Mouse (Mus musculus) neural tube, embryonic 15.5 days (tissue): ENCODE measurements around the gene Mbip. TPM values are rescaled to one million over a fixed set of nuclear protein-coding genes. Genes with fewer than 3 reads are reported as not detected.

Experiments used
- ATAC-seq: fragments of 200-750 bp; cut with Nextera tagmentation; 2 replicates; pipeline ENCODE4 v1.8.0; 2017; ENCODE audit warnings: mild to moderate bottlenecking, moderate TSS enrichment, moderate library complexity; ENCODE audit not compliant: low FRiP score
- H3K27ac ChIP-seq: fragments of 300-500 bp; sonication (generic); replicated peaks from 2 replicates; pipeline ENCODE4 v1.5.1; 2015; ENCODE audit warnings: mild to moderate bottlenecking, inconsistent platforms
- H3K27me3 ChIP-seq: fragments of 300-500 bp; sonication (generic); replicated peaks from 2 replicates; pipeline ENCODE4 v1.6.1; 2015; ENCODE audit warnings: inconsistent platforms
- H3K36me3 ChIP-seq: fragments of 300-500 bp; sonication (generic); 2 replicates; pipeline ENCODE4 v1.6.1; 2015; ENCODE audit warnings: inconsistent platforms
- H3K4me1 ChIP-seq: fragments of 300-500 bp; sonication (generic); 2 replicates; pipeline ENCODE4 v1.6.1; 2015; ENCODE audit warnings: inconsistent platforms
- H3K4me2 ChIP-seq: fragments of 300-500 bp; sonication (generic); 2 replicates; pipeline ENCODE4 v1.6.1; 2015; ENCODE audit warnings: inconsistent platforms, mild to moderate bottlenecking, moderate library complexity
- H3K4me3 ChIP-seq: fragments of 300-500 bp; sonication (generic); replicated peaks from 2 replicates; pipeline ENCODE4 v1.5.1; 2015; ENCODE audit warnings: mild to moderate bottlenecking, inconsistent platforms
- H3K9ac ChIP-seq: fragments of 300-500 bp; sonication (generic); replicated peaks from 2 replicates; pipeline ENCODE4 v1.6.1; 2015; ENCODE audit warnings: mild to moderate bottlenecking, inconsistent platforms
- H3K9me3 ChIP-seq: fragments of 300-500 bp; sonication (generic); replicated peaks from 2 replicates; pipeline ENCODE4 v1.6.1; 2016; ENCODE audit warnings: inconsistent platforms
- WGBS: fragments of 180-500 bp; shearing (Covaris S2); methylation state at CpG from one replicate; pipeline ENCODE4 v1.1.7; 2015; ENCODE audit warnings: mixed read lengths; 5-methylcytosine and 5-hydroxymethylcytosine counted together
- polyA plus RNA-seq: library from polyadenylated mRNA; unstranded; fragments of >200 nt; fragmentation: Nextera tagmentation; extraction: Ambion mirVana; gene quantifications from 2 replicates; pipeline ENCODE4 v1.2.1, GENCODE M21; 2015

Mbip gene
- polyA plus RNA-seq, result 41.8 and 43.1 TPM in 2 replicates

DNA sequence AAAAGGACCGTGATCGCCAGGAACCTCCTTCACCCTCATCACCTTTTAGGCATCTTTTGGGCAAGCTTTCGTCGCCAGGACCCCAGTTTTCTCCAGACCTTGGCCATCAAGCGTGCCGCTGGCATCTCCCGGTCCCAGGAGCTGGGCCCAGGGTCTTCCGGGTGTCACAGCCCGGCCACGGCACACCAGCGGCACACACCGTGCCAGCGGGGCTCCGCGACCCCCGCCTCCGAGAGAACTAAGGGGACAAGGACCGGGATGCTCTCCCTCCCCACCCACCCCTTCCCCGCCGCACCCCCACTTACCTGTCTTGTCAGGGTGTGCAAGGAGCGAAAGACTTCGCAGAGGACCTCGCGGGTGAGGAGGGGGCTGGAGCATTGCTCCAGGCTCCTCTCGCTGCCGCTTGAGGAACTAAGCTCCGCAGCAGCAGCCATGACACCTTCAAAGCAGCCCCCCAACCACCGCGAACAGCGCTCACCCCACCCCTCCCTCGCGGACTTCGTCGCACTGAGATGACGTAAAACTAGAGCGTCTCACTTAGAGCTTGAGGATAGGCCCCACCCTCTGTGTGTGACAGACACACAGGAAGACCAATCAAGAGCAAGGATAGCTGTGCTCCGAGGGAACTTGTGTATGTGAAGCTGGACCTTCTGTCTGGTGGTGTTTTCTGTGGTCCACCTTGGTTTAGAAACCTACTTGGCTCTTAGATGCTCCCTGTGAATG, at the start of gene Mbip:
TSS of gene Mbip (minus strand) at position 528 of the 723 bp plus-strand sequence.
- H3K4me3 ChIP-seq, result peak within 1 kb of the TSS; percentile 96
- peak; percentile 100 for ATAC-seq
- peak within 1 kb of the TSS; percentile 67 for H3K4me2 ChIP-seq
- WGBS, result under 1% methylated on average over 37 of the region's 37 CpGs
- H3K4me1 ChIP-seq, result peaks cover 7% of the 10 kb centered on the region
- H3K27ac ChIP-seq, result peak within 1 kb of the TSS; percentile 85
- no peaks in the 10 kb centered on the region for H3K27me3 ChIP-seq
- no peaks in the 10 kb centered on the region for H3K36me3 ChIP-seq
- no peaks in the 10 kb centered on the region for H3K9me3 ChIP-seq
- peak within 1 kb of the TSS; percentile 88 for H3K9ac ChIP-seq

- no peak overlapping the region for H3K27ac ChIP-seq
- peak; percentile 41 for ATAC-seq
- peak overlapping the region; percentile 31; the same call in 1 of the 2 replicates for H3K4me2 ChIP-seq
- H3K9me3 ChIP-seq, result no peaks in the 10 kb centered on the region
- WGBS, result 29% methylated on average over 7 of the region's 7 CpGs
- H3K4me3 ChIP-seq, result no peak overlapping the region
- H3K27me3 ChIP-seq, result no peaks in the 10 kb centered on the region
- no peak overlapping the region for H3K9ac ChIP-seq
- H3K36me3 ChIP-seq, result no peaks in the 10 kb centered on the region
- H3K4me1 ChIP-seq, result peaks cover 10% of the 10 kb centered on the region
These were observed 42.0 kb upstream of the Mbip start for GRCm38 (mm10) chr12:56387647-56388205.

GRCm38 (mm10) chr12:56386955-56387646, 41.4 kb upstream of the Mbip start:
- Histone ChIP-seq H3K4me2 (no peak overlapping the region), H3K36me3 (no peaks in the 10 kb centered on the region), H3K9ac (no peak overlapping the region), H3K4me3 (no peak overlapping the region), H3K4me1 (peaks cover 10% of the 10 kb centered on the region), H3K27ac (no peak overlapping the region), H3K27me3 (no peaks in the 10 kb centered on the region), H3K9me3 (no peaks in the 10 kb centered on the region)
- WGBS, result 34% methylated on average over 6 of the region's 6 CpGs
- no peak; the same call in 1 of the 2 replicates for ATAC-seq

GRCm38 (mm10) chr12:56344771-56345314, 851 bp downstream of the Mbip start:
- H3K27ac ChIP-seq, result peak overlapping the region; percentile 85; the same call in 1 of the 2 replicates
- H3K9ac ChIP-seq, result peak overlapping the region; percentile 88
- no peak for ATAC-seq
- no peaks in the 10 kb centered on the region for H3K36me3 ChIP-seq
- H3K4me2 ChIP-seq, result peak overlapping the region; percentile 67
- H3K4me1 ChIP-seq, result peaks cover 7% of the 10 kb centered on the region
- peak overlapping the region; percentile 96 for H3K4me3 ChIP-seq
- no peaks in the 10 kb centered on the region for H3K9me3 ChIP-seq
- 1% methylated on average over 5 of the region's 5 CpGs for WGBS
- H3K27me3 ChIP-seq, result no peaks in the 10 kb centered on the region

DNA sequence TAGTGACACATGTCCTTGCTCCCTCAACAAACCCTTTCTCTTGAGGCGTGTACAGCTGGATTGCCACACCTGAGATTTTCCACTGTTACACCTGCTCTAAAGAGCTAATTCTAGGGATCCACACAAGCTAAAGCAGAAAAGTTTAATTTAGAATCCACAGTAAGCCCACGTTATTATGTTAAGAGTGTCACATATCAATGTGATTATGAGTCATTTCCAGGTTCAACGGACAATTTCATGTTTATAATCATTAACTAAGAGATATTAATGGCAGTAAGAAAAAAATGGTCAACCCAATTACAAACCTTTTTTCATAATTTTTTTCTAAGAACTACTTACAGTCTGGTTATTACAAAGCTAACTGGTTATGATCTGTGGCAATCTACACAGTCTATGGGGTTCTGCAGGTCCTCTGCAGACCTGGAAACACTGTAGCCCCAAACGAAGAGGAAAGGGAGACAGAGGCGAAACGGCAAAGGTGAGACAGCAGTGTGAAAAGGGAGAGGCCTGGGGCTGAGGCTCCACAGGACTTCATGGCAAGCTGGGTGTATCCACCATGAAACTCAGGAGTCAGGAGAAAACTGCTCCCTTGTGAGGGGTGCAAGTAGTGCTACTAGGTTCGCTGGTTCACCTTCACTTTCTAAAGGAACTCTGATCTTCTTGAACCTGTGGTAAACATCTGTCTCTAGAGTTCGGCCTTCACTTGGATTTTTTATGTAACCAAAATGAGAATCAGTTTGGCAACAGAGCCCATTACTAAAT, 6.2 kb downstream of the Mbip start:
- Histone ChIP-seq H3K4me2 (no peak overlapping the region), H3K4me1 (peaks cover 4% of the 10 kb centered on the region; the same call in 1 of the 2 replicates)
- 81% methylated on average over 8 of the region's 8 CpGs for WGBS

GRCm38 (mm10) chr12:56333461-56333860, 12.2 kb downstream of the Mbip start:
- Histone ChIP-seq H3K9ac (no peak overlapping the region), H3K4me1 (no peaks in the 10 kb centered on the region), H3K36me3 (peaks cover 55% of the 10 kb centered on the region), H3K27me3 (no peaks in the 10 kb centered on the region), H3K4me3 (no peak overlapping the region), H3K4me2 (no peak overlapping the region), H3K27ac (no peak overlapping the region), H3K9me3 (no peaks in the 10 kb centered on the region)
- WGBS, result 92% methylated on average over 2 of the region's 2 CpGs
- no peak for ATAC-seq

More for the DNA sequence above, 6.2 kb downstream of the Mbip start:
- no peak overlapping the region for H3K27ac ChIP-seq
- no peak for ATAC-seq
- no peaks in the 10 kb centered on the region for H3K9me3 ChIP-seq
- no peak overlapping the region for H3K4me3 ChIP-seq
- no peak overlapping the region for H3K9ac ChIP-seq
- no peaks in the 10 kb centered on the region for H3K27me3 ChIP-seq
- peaks cover 21% of the 10 kb centered on the region for H3K36me3 ChIP-seq

DNA sequence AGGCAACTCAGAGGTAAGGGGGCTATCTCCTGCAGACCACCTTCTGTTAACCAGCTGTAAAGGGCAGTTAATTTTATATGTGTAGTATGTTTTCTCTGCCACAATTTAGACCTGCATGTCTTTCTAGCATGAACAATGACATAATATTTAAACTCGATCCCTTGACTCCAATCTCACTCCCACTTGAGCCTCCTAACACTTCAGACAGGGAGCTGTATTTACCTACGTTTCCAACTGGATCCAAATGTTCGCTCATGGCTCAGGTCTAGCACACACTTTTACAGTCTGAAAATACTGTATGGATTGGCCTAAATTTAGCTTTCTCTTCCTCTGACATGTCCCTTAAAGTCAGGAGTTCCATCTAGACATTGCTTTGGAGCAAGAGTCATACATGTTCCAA, 13.2 kb downstream of the Mbip start:
- H3K36me3 ChIP-seq, result peaks cover 63% of the 10 kb centered on the region
- H3K4me1 ChIP-seq, result no peaks in the 10 kb centered on the region
- no peaks in the 10 kb centered on the region for H3K9me3 ChIP-seq
- H3K4me3 ChIP-seq, result no peak overlapping the region
- ATAC-seq, result no peak
- H3K9ac ChIP-seq, result no peak overlapping the region
- no peak overlapping the region for H3K4me2 ChIP-seq
- 97% methylated on average over 3 of the region's 3 CpGs for WGBS
- no peak overlapping the region for H3K27ac ChIP-seq
- no peaks in the 10 kb centered on the region for H3K27me3 ChIP-seq

GRCm38 (mm10) chr12:56327448-56327998, 18.2 kb downstream of the Mbip start:
- 92% methylated on average over 6 of the region's 6 CpGs for WGBS
- H3K27me3 ChIP-seq, result no peaks in the 10 kb centered on the region
- H3K4me3 ChIP-seq, result no peak overlapping the region
- no peak overlapping the region for H3K4me2 ChIP-seq
- H3K4me1 ChIP-seq, result no peaks in the 10 kb centered on the region
- H3K9ac ChIP-seq, result no peak overlapping the region
- peaks cover 48% of the 10 kb centered on the region for H3K36me3 ChIP-seq
- H3K27ac ChIP-seq, result no peak overlapping the region
- H3K9me3 ChIP-seq, result no peaks in the 10 kb centered on the region
- ATAC-seq, result no peak

DNA sequence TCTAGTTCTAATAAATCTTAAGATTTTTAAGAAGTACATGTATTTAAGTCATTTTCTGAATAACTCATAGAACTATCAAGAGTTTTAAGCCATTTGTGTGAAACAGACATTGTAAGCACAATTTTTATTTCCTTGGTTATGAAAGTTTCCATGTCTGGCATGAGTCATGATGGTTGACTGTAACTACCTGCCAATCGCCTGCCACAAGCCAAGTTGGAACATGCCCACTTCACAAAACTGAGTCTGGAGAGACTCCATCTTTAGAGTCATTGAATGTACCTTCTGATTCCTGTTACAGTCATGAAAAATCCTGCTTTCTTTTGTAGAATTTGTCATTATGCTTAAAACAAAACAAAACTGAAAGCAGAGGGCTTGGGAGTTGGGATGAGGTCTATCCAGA, 19.8 kb downstream of the Mbip start:
- Histone ChIP-seq H3K9ac (no peak overlapping the region), H3K4me3 (no peak overlapping the region), H3K36me3 (peaks cover 43% of the 10 kb centered on the region), H3K9me3 (no peaks in the 10 kb centered on the region), H3K4me2 (no peak overlapping the region), H3K4me1 (no peaks in the 10 kb centered on the region), H3K27me3 (no peaks in the 10 kb centered on the region), H3K27ac (no peak overlapping the region)
- WGBS, result 94% methylated on average over 1 of the region's 1 CpGs
- no peak for ATAC-seq

DNA sequence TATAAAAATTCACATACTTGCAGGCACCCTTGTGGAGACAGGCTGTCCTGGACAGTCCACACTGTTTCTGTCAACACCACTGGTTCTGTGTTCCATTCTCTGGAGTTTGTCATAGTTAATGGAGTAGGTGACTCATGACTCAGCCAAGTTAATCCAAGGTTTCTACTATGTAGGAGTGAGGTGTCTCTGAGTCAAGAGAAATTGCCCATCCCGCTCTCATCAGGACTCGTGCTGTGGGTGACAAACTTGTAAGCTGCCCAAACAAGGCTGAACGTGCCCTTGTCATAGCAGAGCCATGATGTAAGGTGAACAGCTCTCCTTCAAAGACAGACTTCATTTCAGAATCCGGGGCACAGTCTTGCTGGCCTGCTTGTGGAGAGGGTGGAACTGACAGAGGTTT, 26.8 kb downstream of the Mbip start:
- H3K9me3 ChIP-seq, result no peaks in the 10 kb centered on the region
- H3K4me3 ChIP-seq, result no peak overlapping the region
- H3K9ac ChIP-seq, result no peak overlapping the region
- H3K27me3 ChIP-seq, result no peaks in the 10 kb centered on the region
- H3K27ac ChIP-seq, result no peak overlapping the region
- no peak for ATAC-seq
- H3K36me3 ChIP-seq, result no peaks in the 10 kb centered on the region
- H3K4me2 ChIP-seq, result no peak overlapping the region
- H3K4me1 ChIP-seq, result peaks cover 3% of the 10 kb centered on the region; the same call in 1 of the 2 replicates
- WGBS, result 90% methylated on average over 4 of the region's 4 CpGs

- WGBS, result 51% methylated on average over 8 of the region's 8 CpGs
These were observed 27.6 kb downstream of the Mbip start for GRCm38 (mm10) chr12:56318059-56318458.

More at GRCm38 (mm10) chr12:56318059-56318458, 27.6 kb downstream of the Mbip start:
- peaks cover 3% of the 10 kb centered on the region; the same call in 1 of the 2 replicates for H3K4me1 ChIP-seq
- H3K27ac ChIP-seq, result no peak overlapping the region
- H3K27me3 ChIP-seq, result no peaks in the 10 kb centered on the region
- no peak; the same call in 1 of the 2 replicates for ATAC-seq
- no peak overlapping the region for H3K4me2 ChIP-seq
- no peak overlapping the region for H3K4me3 ChIP-seq
- no peaks in the 10 kb centered on the region for H3K36me3 ChIP-seq
- H3K9ac ChIP-seq, result no peak overlapping the region
- no peaks in the 10 kb centered on the region for H3K9me3 ChIP-seq
